Comparison of ENCODE assay signal across 9 mouse cellular contexts in genomic region chr14:22745882-22746480, GRCm38 (mm10).
DNase-seq lines count a peak whose midpoint lies in the region; ATAC-seq and TF ChIP-seq lines count a peak whose summit lies in the region.
"Had no signal": no experiment of that assay in that cellular context is flagged by ENCODE, and none has a peak within 500 bp of the region (broad histone marks: within the 10 kb centered on the region; RNA-seq: fewer than 3 reads in every experiment).

No protein-coding gene starts in this region.

- no peak overlapping the region; the same call in 1 of the 2 replicates for H3K9ac ChIP-seq in hindbrain, embryonic 16.5 days (ENCODE audit: low read depth, low read length)
- no peak overlapping the region; the same call in 1 of the 2 replicates for H3K9ac ChIP-seq in midbrain, embryonic 11.5 days (ENCODE audit: low read length)

- TF ChIP-seq POLR2A in thymus, adult 2 months (IDR thresholded peaks at IDR 0.05; ENCODE audit: control insufficient read depth, extremely low read depth, insufficient read depth, low read length, poor library complexity) = no peak

- no peaks in the 10 kb centered on the region for H3K36me3 ChIP-seq in embryonic facial prominence, embryonic 10.5 days (replicated peaks)
- H3K36me3 ChIP-seq in hindbrain, embryonic 16.5 days (ENCODE audit: control insufficient read depth, insufficient read depth, low read length) = no peaks in the 10 kb centered on the region
- no peaks in the 10 kb centered on the region for H3K36me3 ChIP-seq in midbrain, embryonic 11.5 days (ENCODE audit: control insufficient read depth, insufficient read depth, low read length)
- no peaks in the 10 kb centered on the region for H3K36me3 ChIP-seq in thymus, adult 2 months (ENCODE audit: control insufficient read depth, insufficient read depth, low read length)

- peaks cover 21% of the 10 kb centered on the region for H3K4me1 ChIP-seq in embryonic facial prominence, embryonic 10.5 days
- peaks cover 12% of the 10 kb centered on the region for H3K4me1 ChIP-seq in hindbrain, embryonic 16.5 days (ENCODE audit: control insufficient read depth, insufficient read depth, low read depth, low read length)
- peaks cover 16% of the 10 kb centered on the region for H3K4me1 ChIP-seq in midbrain, embryonic 11.5 days (ENCODE audit: control insufficient read depth, insufficient read depth, low read length)
- H3K4me1 ChIP-seq in thymus, adult 2 months (replicated peaks; ENCODE audit: control insufficient read depth, insufficient read depth, low read length) = no peaks in the 10 kb centered on the region

- H3K4me3 ChIP-seq in embryonic facial prominence, embryonic 10.5 days = no peak overlapping the region
- no peak overlapping the region for H3K4me3 ChIP-seq in hindbrain, embryonic 16.5 days (ENCODE audit: low read length)
- no peak overlapping the region for H3K4me3 ChIP-seq in midbrain, embryonic 11.5 days (ENCODE audit: low read depth, low read length)
- H3K4me3 ChIP-seq in thymus, adult 2 months (ENCODE audit: control insufficient read depth, insufficient read depth, low read length) = no peak overlapping the region

- H3K4me2 ChIP-seq in hindbrain, embryonic 16.5 days (ENCODE audit: low read length) = peak overlapping the region; percentile 36
- H3K4me2 ChIP-seq in midbrain, embryonic 11.5 days = no peak overlapping the region

- TF ChIP-seq CTCF in thymus, adult 2 months (IDR thresholded peaks at IDR 0.05; ENCODE audit: borderline replicate concordance, control insufficient read depth, extremely low read depth, insufficient read depth, low read length, poor library complexity) = no peak

- WGBS in embryonic facial prominence, embryonic 10.5 days = 5% methylated on average over 5 of the region's 5 CpGs
- WGBS in hindbrain, embryonic 16.5 days = 4% methylated on average over 5 of the region's 5 CpGs
- 2% methylated on average over 5 of the region's 5 CpGs for WGBS in midbrain, embryonic 11.5 days
- 80% methylated on average over 5 of the region's 5 CpGs for WGBS in thymus, adult 2 months

- 0 out of 2 replicates have a peak, but pooled peaks cover 3% of the 10 kb centered on the region for H3K27me3 ChIP-seq in embryonic facial prominence, embryonic 10.5 days (replicated peaks; ENCODE audit: low read depth, poor library complexity, severe bottlenecking)
- peaks cover 4% of the 10 kb centered on the region; the same call in 1 of the 2 replicates for H3K27me3 ChIP-seq in hindbrain, embryonic 16.5 days (replicated peaks; ENCODE audit: control insufficient read depth, insufficient read depth, low read length)
- no peaks in the 10 kb centered on the region for H3K27me3 ChIP-seq in midbrain, embryonic 11.5 days (ENCODE audit: control insufficient read depth, insufficient read depth, low read length)
- H3K27me3 ChIP-seq in thymus, adult 2 months (ENCODE audit: control insufficient read depth, insufficient read depth, low read length) = no peaks in the 10 kb centered on the region
- H3K27me3 ChIP-seq: Patski had no signal

- no peaks in the 10 kb centered on the region for H3K9me3 ChIP-seq in embryonic facial prominence, embryonic 10.5 days
- no peaks in the 10 kb centered on the region for H3K9me3 ChIP-seq in hindbrain, embryonic 16.5 days (ENCODE audit: control insufficient read depth, low read length)
- H3K9me3 ChIP-seq in midbrain, embryonic 11.5 days (ENCODE audit: control insufficient read depth, low read length) = no peaks in the 10 kb centered on the region

- H3K27ac ChIP-seq in embryonic facial prominence, embryonic 10.5 days (replicated peaks) = peak overlapping the region; percentile 72
- H3K27ac ChIP-seq in hindbrain, embryonic 16.5 days (ENCODE audit: low read depth, low read length) = 0 out of 2 replicates have a peak overlapping the region, but pooled peaks have one; percentile 48
- peak overlapping the region; percentile 2; the same call in 1 of the 2 replicates for H3K27ac ChIP-seq in midbrain, embryonic 11.5 days (ENCODE audit: low read depth, low read length)
- no peak overlapping the region for H3K27ac ChIP-seq in thymus, adult 2 months (ENCODE audit: control insufficient read depth, insufficient read depth, low read length)

- peak; percentile 70 for ATAC-seq in hindbrain, embryonic 16.5 days
- peak; percentile 74 for ATAC-seq in midbrain, embryonic 11.5 days (ENCODE audit: low FRiP score)
- no peak for ATAC-seq in monocyte, adult 5-6 weeks (replicated peaks; ENCODE audit: insufficient number of reproducible peaks, low FRiP score, low TSS enrichment, poor library complexity, severe bottlenecking)
- ATAC-seq: Patski had no signal

- DNase-seq in ZHBTc4 (ENCODE audit: low read depth, low spot score) = peak; percentile 11
- peak; percentile 20 for DNase-seq in embryonic facial prominence, embryonic 10.5 days (ENCODE audit: low spot score)
- peak; percentile 92 for DNase-seq in midbrain, embryonic 11.5 days (ENCODE audit: low spot score, missing footprints)
- DNase-seq in frontal cortex, postnatal 14 days (ENCODE audit: low spot score in 2 of 2) = no peak
- DNase-seq in thymus, adult 2 months = no peak
- DNase-seq in layer of hippocampus, adult 18-20 months (ENCODE audit: low spot score in 2 of 2) = no peak

Comparison
In these comparisons a context has a peak if more than half of its experiments do, and no peak if none do; other contexts are left out.
1. DNase-seq: peak in ZHBTc4 (single experiment), embryonic facial prominence, embryonic 10.5 days (single experiment) and midbrain, embryonic 11.5 days (single experiment); none in frontal cortex, postnatal 14 days (0 of 2), thymus, adult 2 months (single experiment) and layer of hippocampus, adult 18-20 months (0 of 2).